Mouse (Mus musculus): ENCODE data around the gene Terb1. TPM values are rescaled to one million over a fixed set of nuclear protein-coding genes. Genes with fewer than 3 reads are reported as not detected.

The Terb1 gene
- 0.39 and 0.51 TPM in 2 replicates for polyA plus RNA-seq (2015; fragmentation: Nextera tagmentation; extraction: Ambion mirVana)

GRCm38 (mm10) chr8:104509061-104510006 lies at the start of gene Terb1:
TSS of gene Terb1 (minus strand) at chr8:104509910.
- Histone ChIP-seq H3K9ac (peak within 1 kb of the TSS; percentile 86), H3K4me1 (no peaks in the 10 kb centered on the region; the same call in 1 of the 2 replicates), H3K27ac (no peak within 1 kb of the TSS), H3K9me3 (no peaks in the 10 kb centered on the region), H3K27me3 (no peaks in the 10 kb centered on the region), H3K36me3 (peaks cover 16% of the 10 kb centered on the region), H3K4me3 (peak within 1 kb of the TSS; percentile 64), H3K4me2 (peak within 1 kb of the TSS; percentile 99)
- 1% methylated on average over 62 of the region's 64 CpGs for WGBS
- peak; percentile 83 for ATAC-seq (ENCODE audit: insufficient number of reproducible peaks, insufficient read depth, low FRiP score, low TSS enrichment, low read depth)

GRCm38 (mm10) chr8:104557226-104557625 lies 47.5 kb upstream of the Terb1 start:
- 77% methylated on average over 7 of the region's 7 CpGs for WGBS
- no peak overlapping the region for H3K4me2 ChIP-seq
- no peaks in the 10 kb centered on the region for H3K4me1 ChIP-seq
- ATAC-seq (ENCODE audit: insufficient number of reproducible peaks, insufficient read depth, low FRiP score, low TSS enrichment, low read depth) = no peak
- H3K4me3 ChIP-seq = no peak overlapping the region
- no peaks in the 10 kb centered on the region for H3K36me3 ChIP-seq
- no peak overlapping the region for H3K27ac ChIP-seq
- H3K9me3 ChIP-seq = no peaks in the 10 kb centered on the region
- 0 out of 2 replicates have a peak, but pooled peaks cover 4% of the 10 kb centered on the region for H3K27me3 ChIP-seq
- no peak overlapping the region for H3K9ac ChIP-seq

- WGBS = 83% methylated on average over 4 of the region's 4 CpGs
- Histone ChIP-seq H3K4me2 (no peak overlapping the region), H3K27me3 (0 out of 2 replicates have a peak, but pooled peaks cover 4% of the 10 kb centered on the region), H3K36me3 (no peaks in the 10 kb centered on the region), H3K27ac (no peak overlapping the region), H3K9ac (no peak overlapping the region), H3K9me3 (no peaks in the 10 kb centered on the region), H3K4me3 (no peak overlapping the region), H3K4me1 (0 out of 2 replicates have a peak, but pooled peaks cover 3% of the 10 kb centered on the region)
- ATAC-seq (ENCODE audit: insufficient number of reproducible peaks, insufficient read depth, low FRiP score, low TSS enrichment, low read depth) = no peak
Measured at GRCm38 (mm10) chr8:104555191-104555590, 45.5 kb upstream of the Terb1 start.

GRCm38 (mm10) chr8:104543440-104544045 lies 33.8 kb upstream of the Terb1 start:
- no peak overlapping the region for H3K9ac ChIP-seq
- H3K9me3 ChIP-seq = no peaks in the 10 kb centered on the region
- H3K27ac ChIP-seq = no peak overlapping the region
- no peak for ATAC-seq (ENCODE audit: insufficient number of reproducible peaks, insufficient read depth, low FRiP score, low TSS enrichment, low read depth)
- no peak overlapping the region for H3K4me3 ChIP-seq
- H3K4me2 ChIP-seq = no peak overlapping the region
- peaks cover 21% of the 10 kb centered on the region for H3K4me1 ChIP-seq
- WGBS = 77% methylated on average over 8 of the region's 8 CpGs
- H3K27me3 ChIP-seq = peaks cover 56% of the 10 kb centered on the region
- no peaks in the 10 kb centered on the region for H3K36me3 ChIP-seq

DNA sequence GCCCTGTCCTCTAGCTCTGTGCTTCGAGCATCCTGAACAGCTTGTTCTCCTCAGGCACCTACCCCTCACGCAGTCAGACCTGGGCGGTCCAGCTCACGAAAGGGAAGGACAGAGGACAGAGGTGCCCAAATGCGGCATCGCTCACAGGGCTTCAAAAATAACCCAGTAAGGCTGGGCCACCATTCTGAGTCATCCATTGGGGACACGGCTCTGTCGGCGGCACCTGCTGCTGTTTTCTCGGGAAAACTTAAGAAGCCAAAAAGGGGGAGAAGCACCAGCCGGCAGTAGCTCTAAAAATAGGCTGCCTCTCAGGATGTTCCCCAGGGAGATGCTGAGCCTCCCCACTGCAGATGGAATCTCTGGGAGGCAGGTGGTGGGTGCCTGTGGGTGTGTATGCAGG lies 32.5 kb upstream of the Terb1 start:
- no peak overlapping the region for H3K4me3 ChIP-seq
- peaks cover 56% of the 10 kb centered on the region for H3K27me3 ChIP-seq

GRCm38 (mm10) chr8:104541515-104541880 lies 31.8 kb upstream of the Terb1 start:
- H3K36me3 ChIP-seq = no peaks in the 10 kb centered on the region
- H3K9ac ChIP-seq = peak overlapping the region; percentile 61
- H3K4me2 ChIP-seq = peak overlapping the region; percentile 91
- H3K27ac ChIP-seq = no peak overlapping the region
- H3K27me3 ChIP-seq = peaks cover 56% of the 10 kb centered on the region
- peaks cover 33% of the 10 kb centered on the region for H3K4me1 ChIP-seq
- no peak for ATAC-seq (ENCODE audit: insufficient number of reproducible peaks, insufficient read depth, low FRiP score, low TSS enrichment, low read depth)
- 16% methylated on average over 8 of the region's 8 CpGs for WGBS
- H3K4me3 ChIP-seq = peak overlapping the region; percentile 50
- no peaks in the 10 kb centered on the region for H3K9me3 ChIP-seq

More for the DNA sequence above, 32.5 kb upstream of the Terb1 start:
- no peaks in the 10 kb centered on the region for H3K9me3 ChIP-seq
- H3K36me3 ChIP-seq = no peaks in the 10 kb centered on the region
- no peak for ATAC-seq (ENCODE audit: insufficient number of reproducible peaks, insufficient read depth, low FRiP score, low TSS enrichment, low read depth)
- H3K4me1 ChIP-seq = peaks cover 33% of the 10 kb centered on the region
- no peak overlapping the region for H3K4me2 ChIP-seq
- no peak overlapping the region for H3K27ac ChIP-seq
- no peak overlapping the region for H3K9ac ChIP-seq
- 13% methylated on average over 11 of the region's 11 CpGs for WGBS

DNA sequence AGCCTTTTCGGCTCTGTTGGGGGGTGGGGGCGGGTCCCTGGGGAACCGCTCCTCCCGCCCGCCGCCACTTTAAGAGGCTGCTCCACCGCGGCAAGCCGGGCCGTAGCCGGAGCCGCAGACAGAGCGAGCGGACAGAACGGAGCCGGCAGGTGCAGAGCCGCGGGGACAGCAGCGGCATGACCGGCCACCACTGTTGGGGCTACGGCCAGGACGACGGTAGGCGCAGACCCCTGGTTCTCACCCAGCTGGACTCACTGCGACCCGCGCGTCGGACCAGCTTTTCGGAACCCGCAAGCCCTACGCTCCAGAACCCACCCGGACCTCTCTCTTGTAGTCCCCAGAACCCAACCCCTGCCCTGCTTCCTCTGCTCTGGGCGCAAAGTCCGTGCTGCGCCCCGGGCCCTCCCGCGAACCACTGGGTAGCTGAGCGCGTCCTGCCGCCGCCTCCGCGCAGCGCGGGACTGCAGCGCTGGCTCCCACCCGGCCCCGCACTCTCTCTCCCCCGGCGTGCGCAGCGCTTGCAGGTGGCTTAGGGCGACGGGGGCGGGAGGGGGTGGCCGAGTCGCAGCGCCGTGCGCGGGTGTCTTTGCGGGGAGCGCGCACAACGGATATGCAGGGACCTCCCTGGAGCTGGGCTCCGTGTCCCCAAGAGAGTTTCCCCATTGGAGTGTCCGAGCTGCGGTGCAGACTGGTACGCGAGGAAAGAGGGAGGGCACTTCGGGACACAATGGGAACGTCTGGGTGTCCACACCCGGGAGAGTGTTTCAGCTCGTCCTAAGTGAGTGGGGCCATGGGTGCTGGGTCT lies 31.2 kb upstream of the Terb1 start:
- Histone ChIP-seq H3K27ac (no peak overlapping the region), H3K27me3 (peaks cover 56% of the 10 kb centered on the region), H3K4me3 (peak overlapping the region; percentile 50), H3K36me3 (no peaks in the 10 kb centered on the region), H3K4me1 (peaks cover 33% of the 10 kb centered on the region), H3K4me2 (peak overlapping the region; percentile 91), H3K9ac (peak overlapping the region; percentile 61), H3K9me3 (no peaks in the 10 kb centered on the region)
- under 1% methylated on average over 75 of the region's 76 CpGs for WGBS
- no peak for ATAC-seq (ENCODE audit: insufficient number of reproducible peaks, insufficient read depth, low FRiP score, low TSS enrichment, low read depth)

- no peak overlapping the region for H3K27ac ChIP-seq
- no peak for ATAC-seq (ENCODE audit: insufficient number of reproducible peaks, insufficient read depth, low FRiP score, low TSS enrichment, low read depth)
- peak overlapping the region; percentile 91 for H3K4me2 ChIP-seq
- WGBS = 38% methylated on average over 7 of the region's 7 CpGs
- peaks cover 56% of the 10 kb centered on the region for H3K27me3 ChIP-seq
- no peaks in the 10 kb centered on the region for H3K9me3 ChIP-seq
- no peak overlapping the region for H3K9ac ChIP-seq
- H3K4me3 ChIP-seq = peak overlapping the region; percentile 50
- H3K36me3 ChIP-seq = no peaks in the 10 kb centered on the region
- peaks cover 36% of the 10 kb centered on the region for H3K4me1 ChIP-seq
Measured at GRCm38 (mm10) chr8:104540238-104540637, 30.5 kb upstream of the Terb1 start.

DNA sequence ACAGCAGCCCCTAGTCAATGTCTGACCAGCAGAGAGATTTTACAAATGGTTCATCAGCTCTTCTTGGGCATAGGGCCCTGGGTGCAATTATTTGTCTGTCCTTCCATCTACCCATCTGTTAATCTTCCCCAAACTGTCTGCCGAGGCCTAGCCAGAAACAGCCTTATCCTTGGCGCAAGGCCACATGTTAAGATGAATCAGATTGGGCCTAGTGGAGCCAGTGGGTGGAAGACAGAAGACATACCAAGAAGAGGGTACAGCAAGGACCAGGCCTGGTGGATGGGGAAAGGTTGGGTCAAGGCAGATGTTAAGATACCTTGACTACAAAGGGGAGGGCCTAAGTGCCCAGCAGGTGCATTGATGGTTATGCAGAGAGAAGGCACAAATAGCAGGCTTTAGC lies 29.9 kb upstream of the Terb1 start:
- 73% methylated on average over 2 of the region's 2 CpGs for WGBS
- Histone ChIP-seq H3K9ac (no peak overlapping the region), H3K27ac (no peak overlapping the region), H3K4me2 (no peak overlapping the region), H3K36me3 (no peaks in the 10 kb centered on the region), H3K9me3 (no peaks in the 10 kb centered on the region), H3K4me3 (no peak overlapping the region), H3K27me3 (peaks cover 56% of the 10 kb centered on the region), H3K4me1 (peaks cover 42% of the 10 kb centered on the region)
- ATAC-seq (ENCODE audit: insufficient number of reproducible peaks, insufficient read depth, low FRiP score, low TSS enrichment, low read depth) = no peak

GRCm38 (mm10) chr8:104538896-104539295 lies 29.2 kb upstream of the Terb1 start:
- H3K4me1 ChIP-seq = peaks cover 42% of the 10 kb centered on the region
- H3K27me3 ChIP-seq = peaks cover 51% of the 10 kb centered on the region
- H3K4me2 ChIP-seq = no peak overlapping the region
- WGBS = 64% methylated on average over 4 of the region's 4 CpGs
- no peak overlapping the region for H3K9ac ChIP-seq
- no peak overlapping the region for H3K4me3 ChIP-seq
- no peaks in the 10 kb centered on the region for H3K36me3 ChIP-seq
- H3K9me3 ChIP-seq = no peaks in the 10 kb centered on the region
- no peak overlapping the region for H3K27ac ChIP-seq
- no peak for ATAC-seq (ENCODE audit: insufficient number of reproducible peaks, insufficient read depth, low FRiP score, low TSS enrichment, low read depth)

- Histone ChIP-seq H3K4me2 (no peak overlapping the region), H3K9me3 (no peaks in the 10 kb centered on the region), H3K27ac (no peak overlapping the region), H3K9ac (no peak overlapping the region), H3K27me3 (peaks cover 23% of the 10 kb centered on the region), H3K4me3 (no peak overlapping the region), H3K36me3 (no peaks in the 10 kb centered on the region; the same call in 1 of the 2 replicates), H3K4me1 (peaks cover 45% of the 10 kb centered on the region)
- ATAC-seq (ENCODE audit: insufficient number of reproducible peaks, insufficient read depth, low FRiP score, low TSS enrichment, low read depth) = no peak
- WGBS = 82% methylated on average over 4 of the region's 4 CpGs
Measured at GRCm38 (mm10) chr8:104536028-104536427, 26.3 kb upstream of the Terb1 start.

Data from embryonic facial prominence, embryonic 13.5 days (tissue).